Mouse (Mus musculus) adrenal gland, adult 18-20 months (tissue): ENCODE data around the gene Clec16a. TPM values are rescaled to one million over a fixed set of nuclear protein-coding genes. Genes with fewer than 3 reads are reported as not detected.

Experiments
- DNase-seq, 2 experiments: peaks; one replicate each; pipeline ENCODE4 v3.0.0; 2021 to 2022; ENCODE audit warnings: low spot score in 2 of 2
- total RNA-seq, 2 experiments: library from RNA; stranded (reverse); gene quantifications; 1 replicate in 1 of 2; 2 replicates in 1 of 2; pipeline ENCODE4 v1.2.3; 2021

Clec16a gene
- total RNA-seq, 2 experiments from 2014 or later = 47.4 to 52.2 TPM

- no peak for DNase-seq
Measured at GRCm38 (mm10) chr16:10533781-10534180, 11.4 kb upstream of the Clec16a start.

GRCm38 (mm10) chr16:10534567-10534966, 10.6 kb upstream of the Clec16a start:
- no peak for DNase-seq

GRCm38 (mm10) chr16:10536323-10536722, 8.8 kb upstream of the Clec16a start:
- no peak for DNase-seq

GRCm38 (mm10) chr16:10536961-10537360, 8.2 kb upstream of the Clec16a start:
- DNase-seq = no peak

- no peak for DNase-seq
Measured at GRCm38 (mm10) chr16:10540763-10541597, 4.2 kb upstream of the Clec16a start.

- DNase-seq = no peak
Measured at GRCm38 (mm10) chr16:10541598-10541930, 3.6 kb upstream of the Clec16a start.

- peak in 1 of 2 experiments; percentile 35 for DNase-seq
Measured at GRCm38 (mm10) chr16:10542266-10542665, 2.9 kb upstream of the Clec16a start.

GRCm38 (mm10) chr16:10542698-10543365, 2.3 kb upstream of the Clec16a start, which contains the start of gene Dexi:
Dexi (minus strand) TSS chr16:10543054.
- DNase-seq = peak; percentile 90 to 91

GRCm38 (mm10) chr16:10546865-10547264, 1.7 kb downstream of the Clec16a start:
- no peak for DNase-seq

GRCm38 (mm10) chr16:10548938-10549337, 3.8 kb downstream of the Clec16a start:
- no peak for DNase-seq

GRCm38 (mm10) chr16:10549600-10549999, 4.5 kb downstream of the Clec16a start:
- DNase-seq = no peak

GRCm38 (mm10) chr16:10551592-10551991, 6.5 kb downstream of the Clec16a start:
- DNase-seq = no peak

- no peak for DNase-seq
Measured at GRCm38 (mm10) chr16:10553858-10554257, 8.7 kb downstream of the Clec16a start.

GRCm38 (mm10) chr16:10559991-10560390, 14.9 kb downstream of the Clec16a start:
- DNase-seq = no peak

- DNase-seq = peak; percentile 68 to 70
Measured at GRCm38 (mm10) chr16:10565278-10565885, 20.2 kb downstream of the Clec16a start.

- no peak for DNase-seq
Measured at GRCm38 (mm10) chr16:10567153-10567552, 22.0 kb downstream of the Clec16a start.

- DNase-seq = no peak
Measured at GRCm38 (mm10) chr16:10569809-10570395, 24.8 kb downstream of the Clec16a start.

GRCm38 (mm10) chr16:10570708-10571107, 25.6 kb downstream of the Clec16a start:
- DNase-seq = peak; percentile 56 to 65

GRCm38 (mm10) chr16:10571820-10572219, 26.7 kb downstream of the Clec16a start:
- DNase-seq = no peak

- DNase-seq = no peak
Measured at GRCm38 (mm10) chr16:10574936-10575335, 29.8 kb downstream of the Clec16a start.

- no peak for DNase-seq
Measured at GRCm38 (mm10) chr16:10575915-10576314, 30.8 kb downstream of the Clec16a start.

GRCm38 (mm10) chr16:10577548-10577947, 32.4 kb downstream of the Clec16a start:
- no peak for DNase-seq
